Mouse (Mus musculus) megakaryocyte, adult 5-6 weeks (primary cell): Measurements from ENCODE around the gene Cox5a. TPM values are rescaled to one million over a fixed set of nuclear protein-coding genes. Genes with fewer than 3 reads are reported as not detected.
A peak's percentile ranks its signal among the peaks of the same experiment; 100 is the strongest.

ENCODE experiments used
- ATAC-seq: 2 replicates; pipeline ENCODE4 v1.8.0; 2016; ENCODE audit warnings: mild to moderate bottlenecking, inconsistent platforms; ENCODE audit not compliant: poor library complexity, severe bottlenecking
- total RNA-seq, 2 experiments: library from RNA; stranded (forward) in 1 of 2; stranded (reverse) in 1 of 2; fragments of 153-499, 151-499 nt in 1 of 2; fragments of 221-1000, 200-1000 nt in 1 of 2; gene quantifications; 2 replicates each; pipeline versions ENCODE4 v1.2.3 to v1.2.4; 2015 to 2017

Cox5a gene
- total RNA-seq, 2 experiments from 2014 or later, result 61.6 to 374 TPM

- peak; percentile 22; the same call in 1 of the 2 replicates for ATAC-seq
Measured at GRCm38 (mm10) chr9:57524439-57524838, 3.4 kb downstream of the Cox5a start.

GRCm38 (mm10) chr9:57525516-57525915 is 4.4 kb downstream of the Cox5a start:
- no peak for ATAC-seq

- ATAC-seq, result no peak
Measured at GRCm38 (mm10) chr9:57526435-57526834, 5.4 kb downstream of the Cox5a start.

DNA sequence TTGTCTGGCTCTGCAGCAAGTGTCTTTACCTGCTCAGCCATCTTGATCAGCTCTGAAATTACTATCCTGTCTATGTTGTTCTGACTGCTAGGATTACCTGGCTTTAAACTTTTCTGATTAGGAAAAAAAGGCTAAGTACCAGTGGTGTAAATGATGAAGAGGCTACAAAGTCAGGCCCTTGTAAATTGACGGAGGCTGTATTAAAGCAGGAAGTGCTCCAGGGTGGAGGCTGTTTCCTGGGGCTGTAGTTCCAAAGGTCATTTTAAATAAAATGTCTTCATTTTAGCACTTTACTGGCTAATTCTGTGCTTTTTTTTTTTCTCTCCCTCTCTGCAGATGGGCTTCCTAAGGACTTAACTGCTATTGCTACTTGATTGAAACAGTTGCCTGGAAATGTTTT is 10.9 kb downstream of the Cox5a start:
- no peak for ATAC-seq

GRCm38 (mm10) chr9:57536362-57536761 is 15.3 kb downstream of the Cox5a start:
- no peak for ATAC-seq

- ATAC-seq, result peak; percentile 93
Measured at GRCm38 (mm10) chr9:57537044-57537727, 16.1 kb downstream of the Cox5a start, which contains the start of gene Fam219b. Gene Fam219b, plus strand, starts transcription at chr9:57537528.

GRCm38 (mm10) chr9:57537728-57538181 is 16.7 kb downstream of the Cox5a start:
- ATAC-seq, result no peak

- peak; percentile 66 for ATAC-seq
Measured at GRCm38 (mm10) chr9:57539550-57539949, 18.5 kb downstream of the Cox5a start.

DNA sequence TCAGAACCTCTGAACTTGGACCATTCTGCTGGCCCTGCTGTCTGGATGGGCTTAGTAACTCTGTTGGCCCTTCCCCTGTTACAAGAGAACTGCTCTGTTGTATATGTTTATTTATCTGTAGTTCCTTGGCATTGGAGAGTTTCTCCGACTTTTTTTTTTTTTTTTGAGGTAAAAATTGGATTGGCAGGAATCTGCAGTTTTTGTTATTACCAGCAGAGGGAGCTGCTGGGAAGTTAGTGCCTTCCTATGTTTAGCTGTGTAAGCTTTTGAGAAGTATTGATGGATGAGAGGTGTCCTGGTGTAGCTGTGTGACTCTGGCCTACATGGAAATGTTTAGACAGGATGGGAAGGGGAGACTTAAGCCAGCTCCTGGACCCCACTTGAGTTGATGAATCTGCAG is 20.2 kb downstream of the Cox5a start:
- peak; percentile 37; the same call in 1 of the 2 replicates for ATAC-seq

GRCm38 (mm10) chr9:57543951-57544350 is 22.9 kb downstream of the Cox5a start:
- ATAC-seq, result no peak

GRCm38 (mm10) chr9:57547287-57547686 is 26.2 kb downstream of the Cox5a start:
- no peak for ATAC-seq

GRCm38 (mm10) chr9:57547869-57548268 is 26.8 kb downstream of the Cox5a start:
- no peak for ATAC-seq

DNA sequence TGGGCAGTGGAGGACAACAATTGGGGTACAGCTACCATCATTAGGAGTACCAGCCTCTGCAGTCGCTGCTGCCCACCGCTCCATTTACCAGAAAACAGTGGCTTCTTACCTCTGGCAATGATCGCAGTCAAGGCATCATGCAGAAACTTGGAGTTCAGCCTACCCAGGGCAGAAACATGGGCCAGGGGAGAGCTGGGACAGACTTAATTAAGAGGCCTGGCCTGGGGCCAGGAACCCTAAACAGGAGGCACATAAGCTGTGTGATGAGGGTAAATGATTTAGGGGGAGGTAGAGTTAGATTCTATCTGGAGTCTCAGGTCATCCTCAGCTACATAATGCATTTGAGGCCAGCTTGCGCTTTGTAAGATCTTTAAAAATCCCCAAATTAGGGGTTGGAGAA is 28.1 kb downstream of the Cox5a start:
- ATAC-seq, result no peak

- no peak for ATAC-seq
Measured at GRCm38 (mm10) chr9:57550126-57550862, 29.2 kb downstream of the Cox5a start.

DNA sequence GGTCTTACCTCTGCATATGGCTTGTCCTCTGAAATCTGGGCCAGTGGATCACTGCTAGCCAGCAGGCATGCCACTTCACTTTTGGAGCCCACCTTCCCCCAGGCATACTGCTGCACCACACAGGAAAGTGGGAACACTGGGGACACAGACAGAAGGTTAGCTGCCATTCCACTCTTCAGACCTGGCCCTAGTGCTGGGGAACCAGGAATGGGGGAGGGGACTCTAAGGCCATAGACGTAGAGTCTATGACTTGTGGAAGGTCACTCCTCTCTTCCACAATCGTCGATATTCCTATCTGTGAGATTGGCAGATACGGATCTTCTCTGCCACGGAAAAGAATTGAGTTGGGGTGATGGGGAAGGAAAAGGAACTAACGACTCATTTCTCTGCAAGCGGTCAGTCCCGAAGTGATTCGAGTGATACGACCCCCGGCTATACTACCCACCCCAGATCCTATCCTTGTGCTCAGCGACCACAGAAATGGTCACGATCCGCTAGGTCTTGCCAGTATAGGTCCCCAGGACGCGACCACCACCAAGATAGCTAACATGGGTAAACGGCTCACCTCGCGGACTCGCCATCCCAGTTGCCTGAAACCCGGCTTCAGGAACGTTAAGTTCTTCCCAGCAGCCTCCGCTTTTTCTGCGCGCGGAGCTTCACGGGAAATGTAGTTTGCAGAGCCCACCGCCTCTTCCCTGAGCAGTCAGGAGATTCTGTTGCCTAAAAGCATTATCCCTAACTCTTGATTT is 31.2 kb downstream of the Cox5a start, which contains the start of gene Mpi:
Gene Mpi, minus strand, starts transcription at position 625 of the 749 bp plus-strand sequence.
- ATAC-seq, result peak; percentile 80

DNA sequence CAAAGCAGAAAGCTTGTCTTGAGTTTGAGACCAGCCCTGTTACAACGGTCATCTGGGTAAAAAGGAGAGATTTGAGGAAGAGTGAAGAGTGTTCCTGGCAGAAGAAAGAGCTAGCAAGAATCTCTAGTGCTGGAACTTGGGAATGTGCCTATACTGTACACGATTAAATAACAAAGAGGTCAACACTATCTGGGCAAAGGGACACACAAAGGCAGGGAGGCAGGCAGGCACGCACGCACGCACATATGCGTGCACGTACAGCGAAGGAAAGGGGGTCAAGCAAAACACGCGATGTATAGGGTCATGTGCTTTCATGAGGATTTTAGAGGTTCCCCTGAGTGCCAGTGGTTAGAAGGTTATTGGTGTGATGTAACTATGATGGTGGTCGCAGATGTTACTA is 32.0 kb downstream of the Cox5a start:
- ATAC-seq, result no peak

DNA sequence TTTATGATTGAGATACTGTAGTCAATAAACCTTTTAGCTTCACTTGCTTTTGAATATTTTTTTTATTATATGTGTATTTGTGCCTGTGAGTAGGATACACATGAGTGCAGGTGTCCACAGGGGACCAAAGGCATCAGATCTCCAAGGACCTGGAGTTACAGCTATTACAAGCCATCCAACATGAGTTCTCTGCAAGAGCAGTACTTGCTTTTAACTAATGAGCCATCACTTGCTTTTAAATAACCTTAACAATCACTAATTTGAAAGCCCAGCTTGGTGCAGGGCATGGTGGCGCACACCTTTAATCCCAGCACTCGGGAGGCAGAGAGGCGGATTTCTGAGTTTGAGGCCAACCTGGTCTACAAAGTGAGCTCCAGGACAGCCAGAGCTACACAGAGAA is 33.7 kb downstream of the Cox5a start:
- ATAC-seq, result no peak

GRCm38 (mm10) chr9:57557215-57557614 is 36.1 kb downstream of the Cox5a start:
- ATAC-seq, result no peak

- ATAC-seq, result no peak
Measured at GRCm38 (mm10) chr9:57558625-57559024, 37.6 kb downstream of the Cox5a start.

- ATAC-seq, result no peak
Measured at GRCm38 (mm10) chr9:57559568-57559967, 38.5 kb downstream of the Cox5a start.

DNA sequence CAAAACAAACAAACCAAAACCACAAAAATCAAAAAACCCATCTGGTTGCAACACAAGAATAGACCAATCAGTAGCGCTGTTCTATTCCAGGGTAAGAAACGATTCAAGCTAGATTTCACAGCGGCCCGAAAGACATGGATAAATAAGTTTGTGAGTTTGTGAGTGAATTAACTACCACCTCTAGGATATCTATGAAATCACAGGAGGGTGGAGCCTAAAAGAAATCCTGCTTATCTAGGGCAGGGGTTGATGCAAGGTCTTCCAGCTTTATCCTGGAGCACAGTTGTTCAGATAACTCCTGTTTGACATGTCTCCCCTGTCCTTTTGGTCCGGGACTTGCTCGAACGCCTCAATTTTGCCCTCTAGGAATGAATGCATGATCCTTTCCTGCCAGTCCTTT is 39.2 kb downstream of the Cox5a start:
- no peak for ATAC-seq
